Mouse (Mus musculus) ES-Bruce4 (cell line): ENCODE results near the gene Grk3.

ENCODE experiments used
- CTCF ChIP-seq: IDR thresholded peaks from one replicate; pipeline ENCODE4 v1.8.1; 2011; ENCODE audit warnings: low read depth, low read length
- EP300 ChIP-seq: IDR thresholded peaks from 2 replicates; pipeline ENCODE4 v1.6.1; 2011; ENCODE audit warnings: low read depth, low read length; ENCODE audit not compliant: insufficient read depth
- POLR2A ChIP-seq: IDR thresholded peaks from one replicate; pipeline ENCODE4 v1.8.1; 2011; ENCODE audit warnings: low read length; ENCODE audit not compliant: insufficient read depth

DNA sequence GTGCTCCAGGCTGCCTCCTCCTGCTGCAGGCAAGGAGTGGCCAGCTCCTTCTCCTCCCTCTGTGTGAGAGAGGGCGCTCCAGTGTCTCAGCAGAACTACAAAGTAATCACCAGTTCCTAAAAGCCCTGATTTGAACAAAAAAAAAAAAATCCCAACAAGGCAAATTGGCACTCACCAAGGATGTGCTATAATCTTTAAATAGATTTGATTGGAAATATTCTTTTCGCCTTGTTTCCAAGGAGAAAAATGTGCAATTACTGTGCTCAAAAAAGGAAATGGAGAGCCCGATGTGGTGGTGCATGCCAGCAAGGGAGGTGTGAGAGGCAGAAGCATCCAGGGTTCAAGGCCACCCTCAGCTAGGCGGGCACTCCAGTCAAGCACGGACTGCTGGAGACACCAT, 83.7 kb downstream of the Grk3 start:
- TF ChIP-seq CTCF, result no peak
- no peak for TF ChIP-seq POLR2A
- TF ChIP-seq EP300, result no peak
